Mouse (Mus musculus): Measurements from ENCODE around the gene Mrpl40. TPM values are rescaled to one million over a fixed set of nuclear protein-coding genes. Genes with fewer than 3 reads are reported as not detected.

Mrpl40 gene
- polyA plus RNA-seq, 1 experiment from 2014 or later, result 56.7 TPM

Other genes with a start within 250 kb of the Mrpl40 start
- 138 and 177 TPM in 2 replicates for gene Sept5, start 246.9 kb downstream of the Mrpl40 start, polyA plus RNA-seq (2014; fragmentation: Nextera tagmentation; extraction: Ambion mirVana)
- gene Cldn5, start 100.0 kb downstream of the Mrpl40 start, polyA plus RNA-seq (2014; fragmentation: Nextera tagmentation; extraction: Ambion mirVana), result 92.0 and 98.2 TPM in 2 replicates
- gene Ufd1, start 65.1 kb downstream of the Mrpl40 start, polyA plus RNA-seq (2014; fragmentation: Nextera tagmentation; extraction: Ambion mirVana), result 69.1 and 69.5 TPM in 2 replicates
- gene Cdc45, start 64.9 kb downstream of the Mrpl40 start, polyA plus RNA-seq (2014; fragmentation: Nextera tagmentation; extraction: Ambion mirVana), result 30.3 and 34.1 TPM in 2 replicates
- gene 2510002D24Rik, start 40.3 kb downstream of the Mrpl40 start, polyA plus RNA-seq (2014; fragmentation: Nextera tagmentation; extraction: Ambion mirVana), result 11.2 and 15.9 TPM in 2 replicates
- gene Gm28539, start 40.3 kb downstream of the Mrpl40 start, polyA plus RNA-seq (2014; fragmentation: Nextera tagmentation; extraction: Ambion mirVana), result not detected in 2 replicates
- 20.2 and 21.3 TPM in 2 replicates for gene Hira, start 175 bp upstream of the Mrpl40 start, polyA plus RNA-seq (2014; fragmentation: Nextera tagmentation; extraction: Ambion mirVana)

Data from forebrain, embryonic 14.5 days (tissue).